Mouse (Mus musculus): ENCODE data around the gene Pgls.

GRCm38 (mm10) chr8:71558071-71558957 is 33.7 kb upstream of the Pgls start, which contains the start of gene Tmem221:
- no peak; the same call in 1 of the 2 replicates for TF ChIP-seq CTCF (IDR thresholded peaks at IDR 0.05)
- no peak for TF ChIP-seq EP300 (IDR thresholded peaks at IDR 0.05)
